Mouse (Mus musculus) bone marrow macrophage, adult 2 months (primary cell): Measurements from ENCODE around the gene H2-DMa. TPM values are rescaled to one million over a fixed set of nuclear protein-coding genes. Genes with fewer than 3 reads are reported as not detected.

Experiments used
- H3K27ac ChIP-seq: 2 replicates; pipeline ENCODE4 v1.5.1; 2012; ENCODE audit warnings: low read depth, low read length; ENCODE audit not compliant: insufficient read depth
- H3K4me1 ChIP-seq: 2 replicates; pipeline ENCODE4 v1.6.1; 2012; ENCODE audit warnings: low read length; ENCODE audit not compliant: control insufficient read depth, insufficient read depth
- H3K4me3 ChIP-seq: 2 replicates; pipeline ENCODE4 v1.5.1; 2012; ENCODE audit warnings: mild to moderate bottlenecking, low read length, moderate library complexity; ENCODE audit not compliant: insufficient read depth
- CTCF ChIP-seq: IDR thresholded peaks from 2 replicates; pipeline ENCODE4 v1.5.1; 2012; ENCODE audit warnings: low read depth, mild to moderate bottlenecking, low read length, moderate library complexity
- POLR2A ChIP-seq: IDR thresholded peaks from 2 replicates; pipeline ENCODE4 v1.6.1; 2012; ENCODE audit warnings: mild to moderate bottlenecking, low read depth, low read length, borderline replicate concordance
- polyA plus RNA-seq: library from polyadenylated mRNA; stranded (reverse); fragments of >200 nt; gene quantifications from 2 replicates; pipeline ENCODE4 v1.2.4, GENCODE M21; 2012; ENCODE audit not compliant: missing spikeins, insufficient read depth, insufficient read length

Gene H2-DMa
- polyA plus RNA-seq, 1 experiment: 206 TPM

DNA sequence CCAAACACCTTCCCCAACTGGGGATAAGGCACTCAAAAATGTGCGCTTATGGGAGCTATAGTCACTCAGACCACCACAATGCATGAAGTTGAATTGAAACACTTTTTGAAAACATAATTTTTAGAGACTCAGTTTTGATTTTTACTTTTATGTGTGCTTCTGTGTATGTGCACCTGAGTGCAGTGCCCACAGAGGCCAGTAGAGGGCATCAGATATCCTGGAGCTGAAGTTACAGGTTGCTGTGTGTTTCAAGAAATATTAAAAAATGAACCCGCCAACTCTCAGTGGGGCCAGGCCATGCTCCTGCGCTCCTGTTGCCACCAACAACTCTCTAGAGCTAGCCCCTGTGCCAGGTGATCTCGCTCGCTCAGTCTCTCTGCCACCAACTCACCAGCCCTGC lies 53.2 kb downstream of the H2-DMa start:
- H3K27ac ChIP-seq: no peak overlapping the region
- no peak overlapping the region for H3K4me3 ChIP-seq
- peaks cover 6% of the 10 kb centered on the region for H3K4me1 ChIP-seq
- TF ChIP-seq CTCF (no peak), POLR2A (no peak)

- Histone ChIP-seq H3K4me1 (peaks cover 6% of the 10 kb centered on the region), H3K4me3 (no peak overlapping the region), H3K27ac (no peak overlapping the region)
- no peak for TF ChIP-seq POLR2A
- no peak for TF ChIP-seq CTCF
Measured at GRCm38 (mm10) chr17:34174075-34174474, 54.7 kb downstream of the H2-DMa start.

- no peak overlapping the region for H3K27ac ChIP-seq
- H3K4me1 ChIP-seq: peaks cover 13% of the 10 kb centered on the region
- H3K4me3 ChIP-seq: no peak overlapping the region
- TF ChIP-seq CTCF (0 out of 2 replicates have a peak, but pooled peaks have one; percentile 11), POLR2A (no peak)
Measured at GRCm38 (mm10) chr17:34177179-34177578, 57.8 kb downstream of the H2-DMa start.

DNA sequence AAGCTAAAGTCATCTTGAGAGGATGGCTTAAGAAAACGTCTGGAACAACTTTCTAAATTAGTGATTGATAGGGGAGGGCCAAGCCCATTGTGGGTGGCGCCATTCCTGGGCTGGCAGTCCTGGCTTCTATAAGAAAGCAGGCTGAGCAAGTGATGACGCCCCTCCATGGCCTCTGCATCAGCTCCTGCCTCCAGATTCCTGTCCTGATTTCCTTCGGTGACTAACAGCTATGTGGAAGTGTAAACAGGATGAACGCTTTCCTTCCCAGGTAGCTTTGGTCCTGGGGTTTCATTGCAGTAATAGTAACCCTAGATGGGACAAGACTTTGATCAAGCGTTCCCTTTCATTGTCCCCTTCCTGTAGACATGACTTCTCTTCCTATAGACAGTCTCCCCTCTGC lies 59.7 kb downstream of the H2-DMa start:
- TF ChIP-seq CTCF (no peak), POLR2A (no peak)
- no peak overlapping the region for H3K4me3 ChIP-seq
- H3K27ac ChIP-seq: no peak overlapping the region
- H3K4me1 ChIP-seq: peaks cover 13% of the 10 kb centered on the region

DNA sequence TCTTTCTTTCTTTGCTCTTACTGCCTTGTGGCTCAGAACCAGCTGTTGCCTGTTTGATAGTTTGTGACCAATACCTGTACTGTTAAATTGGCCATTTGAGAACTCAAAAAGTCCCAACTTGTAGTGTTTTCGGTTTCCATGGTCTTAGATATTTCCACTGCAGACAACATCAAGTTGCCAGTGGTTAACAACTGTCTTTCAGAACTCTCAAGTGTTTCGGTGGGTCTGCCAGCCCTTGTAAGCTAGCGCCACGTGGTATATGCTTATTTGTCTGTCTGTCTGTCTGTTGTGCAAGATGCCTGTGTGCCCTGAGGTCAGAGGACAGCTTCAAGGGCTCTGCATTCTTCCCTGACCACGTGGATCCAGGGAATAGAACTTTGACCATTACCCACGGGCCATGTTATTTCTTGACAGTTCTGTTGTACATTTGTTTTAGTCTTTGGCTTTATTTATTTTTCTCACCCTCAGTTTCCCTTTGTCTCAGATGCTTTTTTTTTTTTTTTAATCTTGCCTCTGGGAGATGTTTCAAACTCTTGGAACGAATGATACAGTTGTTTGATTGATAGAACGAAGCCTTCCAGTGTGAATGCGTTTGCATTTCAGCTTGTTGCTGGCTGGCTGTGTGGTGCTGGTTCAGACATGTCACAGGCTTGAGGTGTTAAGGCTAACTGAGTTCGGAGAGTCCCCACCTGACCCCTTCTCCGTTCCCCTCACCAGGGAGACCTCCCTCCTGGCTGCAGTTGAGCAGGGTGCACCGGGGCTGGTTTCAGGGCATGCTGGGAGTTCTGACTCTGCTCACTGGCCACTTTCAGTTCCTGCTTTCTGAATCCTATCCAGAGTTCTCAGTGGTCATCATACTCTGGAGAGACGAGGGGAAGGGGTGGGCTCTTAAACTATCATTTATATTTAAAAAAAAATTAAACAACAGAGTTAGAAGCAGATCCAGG lies 60.8 kb downstream of the H2-DMa start:
- Histone ChIP-seq H3K27ac (no peak overlapping the region), H3K4me1 (peaks cover 7% of the 10 kb centered on the region), H3K4me3 (no peak overlapping the region)
- no peak for TF ChIP-seq CTCF
- TF ChIP-seq POLR2A: no peak

DNA sequence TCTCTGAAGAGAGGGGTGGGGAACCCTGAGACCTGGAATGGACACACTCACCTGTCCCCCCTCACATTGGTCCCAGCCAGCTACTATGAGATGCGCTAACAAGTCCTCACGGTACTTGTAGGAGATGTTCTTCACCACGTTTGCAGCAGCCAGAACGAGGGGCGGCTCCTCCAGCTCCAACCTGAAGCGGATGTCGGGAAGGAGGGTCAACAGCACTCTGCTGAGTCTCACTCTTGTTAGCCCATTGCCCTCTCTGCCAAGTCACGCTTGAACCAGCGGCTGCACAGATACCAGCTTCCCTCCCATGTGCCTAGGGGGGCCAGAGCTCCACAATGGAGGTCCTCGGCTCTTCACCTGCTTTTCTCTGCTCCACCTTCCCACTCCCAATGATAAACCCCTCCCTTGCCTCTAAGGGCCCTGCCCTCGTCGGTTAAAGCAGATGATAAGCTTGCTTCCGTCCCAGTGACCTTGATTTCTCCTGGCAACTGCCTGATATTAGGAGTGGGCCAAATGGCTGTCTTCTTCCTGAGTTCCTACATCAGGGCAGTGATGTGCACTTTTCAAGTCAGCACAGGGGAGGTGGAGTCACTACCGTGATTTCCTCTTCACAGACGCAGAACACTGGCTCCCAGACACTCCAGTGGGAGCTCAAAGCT lies 64.4 kb downstream of the H2-DMa start:
- no peak overlapping the region for H3K4me3 ChIP-seq
- no peak overlapping the region for H3K27ac ChIP-seq
- no peak for TF ChIP-seq CTCF
- no peak for TF ChIP-seq POLR2A
- H3K4me1 ChIP-seq: peaks cover 11% of the 10 kb centered on the region

DNA sequence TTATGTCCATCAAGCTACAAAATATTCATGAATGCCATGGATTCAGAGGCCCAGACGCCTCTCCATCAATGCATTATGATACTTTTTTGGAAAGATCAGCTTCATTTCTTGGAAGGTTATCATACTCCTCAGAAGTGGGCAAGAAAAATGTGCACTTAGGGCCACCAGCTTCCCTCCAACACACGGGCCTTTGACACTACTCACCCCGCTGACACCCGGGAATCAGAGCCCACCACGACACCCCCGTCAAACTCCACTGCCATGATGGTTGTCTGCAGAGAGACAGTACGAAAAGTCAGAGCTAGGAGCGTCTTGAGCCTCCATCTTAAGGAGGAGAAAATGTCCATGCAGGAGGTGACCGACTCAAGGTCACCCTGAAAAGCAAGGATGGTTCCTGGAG lies 66.2 kb downstream of the H2-DMa start:
- Histone ChIP-seq H3K4me1 (peaks cover 12% of the 10 kb centered on the region), H3K27ac (no peak overlapping the region), H3K4me3 (no peak overlapping the region)
- TF ChIP-seq CTCF (no peak), POLR2A (no peak)

GRCm38 (mm10) chr17:34186885-34187260 lies 67.5 kb downstream of the H2-DMa start:
- Histone ChIP-seq H3K4me3 (peak overlapping the region; percentile 81), H3K4me1 (peaks cover 7% of the 10 kb centered on the region; the same call in 1 of the 2 replicates), H3K27ac (peak overlapping the region; percentile 65)
- no peak; the same call in 1 of the 2 replicates for TF ChIP-seq CTCF
- no peak for TF ChIP-seq POLR2A

DNA sequence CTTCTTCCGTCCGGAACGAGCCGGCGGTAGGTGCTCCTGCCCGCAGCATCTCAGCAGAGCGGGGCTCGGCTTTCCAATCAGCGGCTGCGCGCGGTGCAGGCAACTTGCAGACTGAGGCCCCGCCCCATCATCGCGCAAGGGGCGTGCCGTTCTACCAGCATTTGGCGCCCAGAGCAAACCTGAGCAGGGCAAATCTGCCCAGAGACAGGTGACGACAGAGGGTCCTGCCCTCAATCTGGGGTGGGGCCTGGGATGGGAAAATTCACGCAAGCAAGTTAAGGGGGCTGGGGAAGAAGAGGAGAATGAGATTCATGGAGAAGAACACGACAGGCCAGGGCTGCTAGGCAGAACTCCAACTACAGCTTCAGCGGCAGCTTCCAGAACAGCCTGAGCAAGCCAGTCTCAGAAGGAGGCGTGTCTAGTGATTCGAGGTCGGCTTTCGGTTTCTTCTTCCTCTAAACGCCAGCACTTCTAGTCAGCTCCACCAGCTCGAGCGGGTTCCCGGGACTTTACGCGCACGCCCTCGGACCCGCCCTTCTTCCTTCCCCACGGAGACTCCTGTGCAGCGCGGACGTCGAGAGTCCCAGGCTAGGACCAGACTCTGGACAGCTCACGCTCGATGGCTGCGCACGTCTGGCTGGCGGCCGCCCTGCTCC lies 68.0 kb downstream of the H2-DMa start, which contains the start of the genes Tap1 and Psmb9:
TSS of gene Tap1 (plus strand) at position 293 of the 656 bp plus-strand sequence.
TSS of gene Psmb9 (minus strand) at position 504 of the 656 bp plus-strand sequence.
- TF ChIP-seq CTCF (no peak), POLR2A (no peak)
- peak within 1 kb of the TSS; percentile 81 for H3K4me3 ChIP-seq
- H3K4me1 ChIP-seq: peaks cover 7% of the 10 kb centered on the region; the same call in 1 of the 2 replicates
- peak within 1 kb of the TSS; percentile 89 for H3K27ac ChIP-seq
